Mouse (Mus musculus): ENCODE measurements around the gene Dbt. TPM values are rescaled to one million over a fixed set of nuclear protein-coding genes. Genes with fewer than 3 reads are reported as not detected.
"Not testable (repeated sequence)": the region's sequence is repeated elsewhere in the genome, so short reads cannot be mapped to it uniquely, and the experiment has no call there.

Dbt gene
- polyA plus RNA-seq, 1 experiment = 21.2 TPM

DNA sequence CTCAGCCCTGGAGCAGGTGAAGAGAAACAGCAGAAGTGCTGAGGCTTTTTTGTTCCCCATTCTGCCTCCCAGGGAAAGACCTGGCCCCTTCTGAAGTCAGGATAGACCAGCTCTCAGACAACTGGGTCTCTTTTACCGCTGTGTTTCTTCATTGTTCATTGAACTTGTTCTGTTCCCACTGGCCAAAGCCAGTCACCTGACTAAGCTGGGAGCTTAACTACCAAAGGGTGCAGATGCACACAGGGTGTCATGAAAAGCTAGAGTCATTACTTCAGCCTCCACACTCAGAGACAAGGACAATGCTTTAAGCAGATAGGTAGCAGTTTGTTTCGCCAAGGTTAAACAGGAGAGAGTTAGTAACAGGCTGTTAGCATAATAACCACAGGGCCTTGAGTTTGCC is 29.2 kb downstream of the Dbt start:
- DNase-seq (ENCODE audit: low spot score) = no peak

DNA sequence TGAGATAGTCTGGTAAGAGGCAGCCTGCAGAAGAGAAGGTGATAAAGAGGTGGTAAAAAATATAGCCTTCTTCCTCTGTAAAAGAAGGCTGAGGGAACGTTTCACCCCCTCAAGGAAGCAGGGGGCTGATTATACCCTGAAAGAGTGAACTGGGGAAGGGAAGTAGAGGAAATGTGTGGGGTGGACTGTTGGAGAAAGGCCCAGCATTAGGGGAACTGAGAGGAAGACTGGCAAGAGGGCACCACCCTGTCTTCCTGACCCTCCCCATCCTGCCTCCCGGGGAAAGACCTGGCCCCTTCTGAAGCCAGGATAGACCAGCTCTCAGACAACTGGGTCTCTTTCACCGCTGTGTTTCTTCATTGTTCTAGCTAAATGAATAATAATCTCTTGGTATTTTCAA is 29.7 kb downstream of the Dbt start:
- no peak for DNase-seq (ENCODE audit: low spot score)

DNA sequence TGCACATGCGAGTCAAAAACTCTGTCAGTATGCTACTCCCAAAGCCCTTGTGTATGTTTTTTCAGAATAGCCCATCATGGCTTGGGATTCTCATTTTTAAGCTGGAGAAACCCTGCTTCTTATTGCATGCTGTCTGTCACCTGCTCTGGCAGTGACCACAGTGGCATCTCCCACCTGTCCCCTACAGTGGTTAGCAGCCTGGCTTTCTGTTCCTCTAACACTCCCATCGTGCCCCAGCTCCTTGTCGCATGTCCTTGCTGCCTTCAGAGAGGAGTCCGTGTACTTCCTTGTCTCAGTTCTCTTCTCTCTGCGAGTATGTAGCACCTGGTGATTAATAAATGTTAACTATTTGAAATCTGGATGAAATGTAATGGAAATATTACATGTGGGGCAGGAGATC is 34.6 kb downstream of the Dbt start:
- no peak for DNase-seq (ENCODE audit: low spot score)

GRCm38 (mm10) chr3:116551362-116551761 is 38.5 kb downstream of the Dbt start:
- DNase-seq (ENCODE audit: low spot score) = no peak

DNA sequence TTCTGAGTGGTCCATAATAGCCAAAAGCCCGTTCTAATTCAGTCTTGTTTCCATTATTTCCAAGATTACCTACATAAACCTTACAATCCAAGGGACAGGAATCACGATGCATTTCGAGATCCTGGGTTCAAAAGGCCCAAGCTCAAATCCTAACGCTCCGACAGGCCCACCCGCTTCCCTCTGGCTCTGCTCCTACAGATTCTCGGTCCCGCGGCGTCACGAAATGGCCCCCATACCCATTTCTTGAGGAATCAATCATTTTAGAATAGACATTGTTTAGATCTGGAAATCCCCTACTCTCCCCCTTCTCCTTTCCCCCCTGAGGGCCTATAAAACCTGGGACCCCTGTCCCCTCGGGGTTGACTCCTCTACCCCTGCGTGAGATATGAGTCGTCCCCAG is 48.4 kb downstream of the Dbt start:
- not testable (repeated sequence) for DNase-seq (ENCODE audit: low spot score)

GRCm38 (mm10) chr3:116562408-116563094 is 49.7 kb downstream of the Dbt start, which contains the start of gene Lrrc39:
Gene Lrrc39, plus strand, starts transcription at chr3:116562973.
- no peak for DNase-seq (ENCODE audit: low spot score)

GRCm38 (mm10) chr3:116563095-116563492 is 50.2 kb downstream of the Dbt start:
- DNase-seq (ENCODE audit: low spot score) = no peak

GRCm38 (mm10) chr3:116570628-116571027 is 57.8 kb downstream of the Dbt start:
- no peak for DNase-seq (ENCODE audit: low spot score)

- no peak for DNase-seq (ENCODE audit: low spot score)
Measured at GRCm38 (mm10) chr3:116577286-116577685, 64.4 kb downstream of the Dbt start.

DNA sequence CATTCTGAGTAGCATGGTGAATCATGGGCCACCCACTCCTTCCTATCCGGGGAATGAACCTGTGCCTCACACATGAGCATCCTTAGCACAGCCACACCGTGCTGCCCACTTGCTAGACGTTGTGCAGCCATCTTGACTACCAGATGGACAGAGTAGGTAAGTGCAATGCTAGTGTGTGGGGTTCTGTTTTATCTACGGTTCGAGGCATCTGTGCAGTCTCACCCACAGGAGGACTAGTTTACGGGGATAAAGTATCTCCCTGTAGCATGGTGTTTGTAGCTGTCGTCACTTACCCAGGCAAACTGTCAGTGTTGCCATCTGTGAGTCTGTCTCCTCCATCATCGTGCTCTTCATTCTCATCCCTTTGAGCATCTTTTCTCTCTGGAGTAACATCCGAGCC is 69.3 kb downstream of the Dbt start:
- DNase-seq (ENCODE audit: low spot score) = no peak

DNA sequence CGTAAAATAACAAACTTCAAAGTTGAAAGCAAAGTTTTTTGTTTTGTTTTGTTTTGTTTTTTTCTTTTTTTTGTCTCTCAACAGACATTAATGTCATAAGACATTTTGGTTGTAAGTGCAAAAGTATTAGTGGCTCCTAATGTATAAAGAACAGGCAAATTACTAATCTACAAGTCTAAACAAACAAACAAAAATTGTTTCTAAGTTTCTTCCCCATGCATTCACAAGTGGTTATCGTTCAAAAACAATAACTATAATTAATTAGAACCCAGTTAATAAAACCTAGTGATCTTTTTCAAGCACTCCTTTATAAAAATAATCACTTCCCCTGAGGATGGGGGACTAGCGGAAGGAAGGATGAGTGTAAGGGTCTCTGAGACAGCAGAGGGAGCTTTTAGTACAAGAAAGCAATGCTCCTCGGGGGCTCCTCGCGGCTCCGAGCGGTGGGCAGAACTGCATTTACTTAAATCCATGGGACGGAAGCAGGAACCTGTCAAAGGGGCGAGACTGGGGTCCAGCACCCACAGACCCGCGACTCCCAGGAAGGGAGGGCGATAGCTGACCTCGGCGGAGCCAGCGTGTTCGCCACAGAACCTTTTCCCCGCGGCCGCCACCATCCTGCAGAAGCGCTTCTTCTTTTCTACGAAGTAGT is 81.3 kb downstream of the Dbt start:
- no peak for DNase-seq (ENCODE audit: low spot score)

- DNase-seq (ENCODE audit: low spot score) = peak; percentile 95
Measured at GRCm38 (mm10) chr3:116594728-116595602, 82.1 kb downstream of the Dbt start, which contains the start of gene Sass6. Gene Sass6, plus strand, starts transcription at chr3:116594982.

- no peak for DNase-seq (ENCODE audit: low spot score)
Measured at GRCm38 (mm10) chr3:116595603-116595991, 82.7 kb downstream of the Dbt start.

Other genes with a start within 250 kb of the Dbt start
- gene Cdc14a, start 89.0 kb upstream of the Dbt start, polyA plus RNA-seq (2012; rRNA removed) = 6.3 and 6.6 TPM in 2 replicates
- gene Rtca, start 4.9 kb upstream of the Dbt start, polyA plus RNA-seq (2012; rRNA removed) = 40.4 and 42.2 TPM in 2 replicates
- 0.32 and 0.50 TPM in 2 replicates for gene Lrrc39, start 49.9 kb downstream of the Dbt start, polyA plus RNA-seq (2012; rRNA removed)
- 3.2 and 3.9 TPM in 2 replicates for gene Sass6, start 81.9 kb downstream of the Dbt start, polyA plus RNA-seq (2012; rRNA removed)
- gene Trmt13, start 101.5 kb downstream of the Dbt start, polyA plus RNA-seq (2012; rRNA removed) = 23.2 and 23.3 TPM in 2 replicates
- gene Mfsd14a, start 149.6 kb downstream of the Dbt start, polyA plus RNA-seq (2012; rRNA removed) = 40.3 and 49.0 TPM in 2 replicates
- gene Gm43191, start 168.2 kb downstream of the Dbt start, polyA plus RNA-seq (2012; rRNA removed) = not detected in 2 replicates
- gene Slc35a3, start 199.8 kb downstream of the Dbt start, polyA plus RNA-seq (2012; rRNA removed) = 14.3 and 17.1 TPM in 2 replicates